Mouse (Mus musculus) layer of hippocampus, adult 9-10 months (tissue): ENCODE results near the gene Cnbd2.
"Not testable (repeated sequence)": the region's sequence is repeated elsewhere in the genome, so short reads cannot be mapped to it uniquely, and the experiment has no call there.

Source experiments
- DNase-seq: peaks from one replicate; pipeline ENCODE4 v3.0.0; 2022; ENCODE audit warnings: low spot score

Cnbd2 gene

DNA sequence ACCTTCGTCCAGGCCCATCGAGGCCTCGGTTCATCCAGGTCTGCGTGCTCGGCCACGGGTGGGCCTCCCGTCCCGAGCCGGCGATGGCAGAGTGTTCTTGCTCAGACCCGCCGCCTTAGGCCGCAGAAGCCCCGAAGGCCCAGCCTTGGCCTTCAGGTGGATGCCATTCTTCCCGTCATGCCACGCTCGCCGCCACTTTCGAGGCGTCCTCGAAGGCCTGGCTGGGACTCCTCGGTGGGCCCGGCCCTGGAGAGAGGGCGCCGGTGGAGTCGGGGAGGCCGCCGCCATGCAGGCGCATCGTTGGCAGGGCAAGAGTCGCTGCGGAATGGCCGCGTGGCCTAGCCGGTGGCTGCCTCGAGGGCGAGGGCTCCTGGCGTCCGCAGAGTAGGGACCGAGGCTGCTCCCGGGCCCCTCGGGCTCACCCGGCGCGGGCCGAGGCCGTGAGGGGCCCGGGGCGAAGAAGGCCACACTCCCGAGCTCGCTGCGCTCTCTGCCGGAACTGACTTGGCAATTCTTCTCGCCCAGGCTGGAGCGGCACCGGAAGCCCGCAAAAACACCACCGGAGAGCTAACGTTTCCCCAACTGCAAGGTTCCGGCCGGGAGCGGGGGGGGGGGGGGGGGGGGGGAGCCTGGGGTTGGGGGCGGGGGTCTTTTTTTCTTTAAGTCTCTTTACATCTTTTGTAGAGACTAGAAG, 80.5 kb downstream of the Cnbd2 start:
- not testable (repeated sequence) for DNase-seq

DNA sequence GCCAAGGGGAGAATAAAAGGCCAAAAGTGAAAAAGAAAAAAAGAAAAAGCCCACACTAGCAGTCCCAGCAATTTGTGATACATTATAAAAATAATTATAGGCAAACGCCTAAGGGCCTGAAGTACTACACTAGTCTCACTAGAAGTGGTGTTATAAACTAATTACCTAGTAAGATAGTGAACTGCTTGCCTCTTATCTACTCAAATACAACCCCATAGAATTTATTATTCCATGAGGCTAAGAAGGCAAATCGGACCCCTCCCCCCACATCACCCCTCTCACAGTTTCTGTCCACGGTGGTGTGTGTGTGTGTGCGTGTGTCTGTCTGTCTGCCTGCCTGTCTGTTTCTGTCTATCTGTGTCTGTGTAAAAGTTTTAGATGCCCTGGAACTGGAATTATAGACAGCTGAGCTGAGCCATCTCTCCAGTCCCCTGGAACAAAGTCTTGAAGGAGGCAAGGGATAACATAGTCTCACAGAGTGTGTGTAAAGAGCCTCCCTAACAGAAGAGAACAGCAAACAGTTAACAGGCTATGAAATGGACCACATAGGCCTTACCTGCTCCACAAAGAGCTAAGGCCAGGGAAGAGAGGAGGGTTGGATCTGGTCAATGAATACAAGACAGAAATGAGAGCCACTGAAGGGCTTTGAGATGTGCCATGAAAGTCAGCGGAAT, 81.2 kb downstream of the Cnbd2 start:
- DNase-seq, result no peak

DNA sequence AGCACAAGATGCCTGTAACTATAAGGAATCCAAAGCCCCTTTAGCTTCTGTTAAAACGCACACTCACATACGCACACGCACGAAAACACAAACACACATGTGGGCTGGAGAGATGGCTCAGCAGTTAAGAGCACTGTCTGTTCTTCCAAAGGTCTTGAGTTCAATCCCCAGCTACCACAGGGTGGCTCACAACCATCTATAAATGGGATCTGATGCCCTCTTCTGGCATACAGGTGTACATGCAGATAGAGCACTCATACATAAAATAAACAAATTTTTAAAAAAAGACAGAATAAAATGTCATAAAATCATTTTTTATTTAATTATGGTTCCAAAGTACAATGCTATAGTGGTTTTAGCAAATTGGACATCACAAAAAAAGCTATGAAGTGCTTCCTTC, 82.2 kb downstream of the Cnbd2 start:
- no peak for DNase-seq

DNA sequence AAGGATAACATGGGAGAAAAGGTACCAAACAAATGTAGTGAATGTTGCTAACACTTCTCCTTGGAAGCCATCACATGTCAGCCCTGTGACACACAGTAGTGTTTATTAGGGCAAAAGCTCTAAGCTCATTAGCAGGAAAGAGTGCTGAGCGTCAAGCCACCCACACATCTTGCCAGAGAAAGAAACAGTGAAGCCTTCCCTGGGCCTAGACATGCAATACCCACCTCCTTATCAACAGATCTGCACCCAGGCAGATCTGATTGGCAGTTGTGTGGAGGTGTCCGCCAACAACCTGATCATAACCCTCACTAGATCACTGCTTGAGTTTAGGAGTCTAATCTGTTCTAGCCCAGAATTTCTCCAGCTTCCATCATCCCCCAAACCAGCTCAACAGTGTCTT, 84.0 kb downstream of the Cnbd2 start:
- DNase-seq, result no peak

DNA sequence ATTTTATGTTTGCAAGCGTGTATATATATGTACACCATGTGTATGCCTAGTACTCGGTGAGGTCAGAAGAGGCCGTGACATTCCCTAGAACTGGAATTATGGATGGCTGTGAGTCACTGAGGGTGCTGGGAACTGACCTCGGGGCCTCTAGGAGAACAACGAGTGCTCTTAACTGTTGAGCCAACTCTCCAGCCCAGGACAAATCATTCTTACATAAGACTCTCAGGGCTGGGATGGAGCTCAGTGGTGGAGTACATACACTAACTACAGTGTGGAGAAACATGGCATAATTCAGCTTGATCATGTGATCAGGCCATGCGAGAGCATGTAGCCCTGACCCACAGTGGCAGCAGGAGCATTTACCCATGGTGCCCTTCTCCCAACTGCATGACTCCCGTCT, 85.9 kb downstream of the Cnbd2 start:
- DNase-seq, result no peak

DNA sequence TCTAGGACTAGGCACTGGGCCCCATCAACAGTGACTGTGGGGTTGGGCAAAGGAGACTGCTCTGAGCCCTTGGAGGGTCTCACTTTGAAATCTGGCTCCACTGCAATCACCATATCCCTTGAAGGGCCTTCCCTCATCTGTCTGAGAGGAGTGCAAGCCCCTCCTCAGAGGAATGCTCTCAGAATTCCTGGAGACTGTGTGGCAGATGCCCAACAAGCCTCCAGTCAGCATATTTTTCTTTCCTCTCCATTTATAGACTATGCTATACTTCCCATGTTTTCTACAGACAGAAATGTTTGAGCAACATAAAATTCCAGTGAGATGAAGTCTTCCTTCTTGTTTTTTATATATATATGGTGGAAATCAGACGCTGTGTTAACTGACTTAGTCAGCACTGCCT, 87.4 kb downstream of the Cnbd2 start:
- no peak for DNase-seq

DNA sequence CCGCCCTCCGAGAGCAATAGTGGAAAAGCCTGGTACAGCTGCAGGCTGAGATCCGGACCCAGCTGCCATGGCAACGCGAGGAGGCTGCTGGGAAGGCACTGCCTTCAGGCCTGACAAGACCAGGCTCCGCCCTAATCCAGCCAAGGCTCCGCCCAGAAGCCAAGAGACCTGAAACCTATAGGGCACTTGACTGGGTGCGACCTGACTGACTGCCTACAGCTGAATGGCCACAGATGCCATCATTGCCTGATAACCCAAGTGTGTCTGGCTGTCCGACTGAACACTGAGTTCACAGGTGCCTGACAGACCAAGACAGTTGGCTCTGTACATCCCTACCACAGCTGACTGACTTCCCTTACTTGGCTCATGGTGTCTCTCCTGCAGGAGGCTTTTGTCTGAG, 89.2 kb downstream of the Cnbd2 start:
- DNase-seq, result no peak

DNA sequence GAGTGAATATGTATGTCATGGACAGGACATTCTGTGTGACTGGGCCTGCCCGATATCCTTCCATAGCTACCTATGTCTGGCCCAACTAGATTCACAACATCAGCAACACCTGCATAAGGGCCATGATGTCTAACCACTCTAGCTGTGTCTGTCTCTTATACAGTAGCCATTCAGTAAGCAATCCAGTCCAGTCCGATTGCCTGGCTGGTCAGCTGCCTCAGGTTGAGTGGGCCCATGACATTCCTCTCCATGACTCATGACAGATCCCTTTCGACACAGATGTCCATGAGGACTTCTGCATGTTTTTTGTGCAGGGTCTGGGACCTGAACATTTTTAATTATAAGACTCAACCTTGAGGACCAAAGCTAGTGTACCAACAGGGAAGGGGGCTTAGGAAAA, 89.9 kb downstream of the Cnbd2 start:
- DNase-seq, result no peak

DNA sequence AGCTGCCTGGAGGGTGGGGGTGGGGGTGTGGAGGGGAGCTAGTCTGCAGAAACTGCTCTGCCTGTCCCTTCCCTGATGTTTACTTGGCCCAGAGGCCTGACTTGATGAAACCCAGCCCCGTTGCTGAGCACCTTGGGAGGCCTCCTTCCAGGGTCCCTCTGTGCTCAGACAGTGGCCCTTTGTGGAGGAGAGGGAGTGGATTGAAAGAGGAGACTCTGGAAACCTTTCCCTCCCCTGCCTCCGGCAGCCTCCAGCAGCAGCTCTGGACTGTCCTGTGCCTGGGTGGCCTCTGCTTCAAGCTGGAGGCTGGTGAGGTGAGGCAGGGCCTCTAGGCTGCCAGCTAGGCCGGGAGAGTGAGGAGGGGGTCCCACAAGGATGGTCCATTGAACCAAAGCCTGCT, 94.9 kb downstream of the Cnbd2 start:
- no peak for DNase-seq

DNA sequence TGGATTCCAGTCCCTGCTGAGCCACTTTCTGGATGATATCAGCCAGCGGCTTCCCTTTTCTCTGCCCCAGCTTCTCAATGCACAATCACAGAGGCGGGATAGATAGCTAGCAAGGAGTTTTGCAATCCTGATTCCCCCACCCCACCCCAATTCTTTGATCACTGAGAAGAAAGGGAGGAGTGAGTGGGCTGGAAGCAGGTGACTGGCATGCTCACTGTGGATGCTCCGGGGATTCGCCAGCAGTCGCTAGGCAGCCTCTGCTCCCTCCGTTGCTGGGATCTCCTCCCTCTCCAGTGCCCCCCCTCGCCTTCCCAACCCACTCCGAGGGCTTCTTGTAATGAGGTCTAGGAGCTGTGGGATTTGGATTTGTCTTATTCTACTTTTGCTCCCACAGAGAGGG, 96.1 kb downstream of the Cnbd2 start:
- DNase-seq, result no peak

DNA sequence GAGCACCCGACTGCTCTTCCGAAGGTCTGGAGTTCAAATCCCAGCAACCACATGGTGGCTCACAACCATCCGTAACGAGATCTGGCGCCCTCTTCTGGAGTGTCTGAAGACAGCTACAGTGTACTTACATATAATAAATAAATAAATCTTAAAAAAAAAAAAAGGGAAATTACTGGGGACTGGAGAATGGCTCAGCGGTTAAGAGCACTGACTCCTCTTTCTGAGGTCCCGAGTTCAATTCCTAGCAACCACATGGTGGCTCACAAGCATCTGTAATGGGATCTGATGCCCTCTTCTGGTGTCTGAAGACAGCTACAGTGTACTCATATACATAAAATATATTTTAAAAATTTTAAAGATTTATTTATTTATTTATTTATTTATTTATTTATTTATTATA, 99.2 kb downstream of the Cnbd2 start:
- DNase-seq, result not testable (repeated sequence)

DNA sequence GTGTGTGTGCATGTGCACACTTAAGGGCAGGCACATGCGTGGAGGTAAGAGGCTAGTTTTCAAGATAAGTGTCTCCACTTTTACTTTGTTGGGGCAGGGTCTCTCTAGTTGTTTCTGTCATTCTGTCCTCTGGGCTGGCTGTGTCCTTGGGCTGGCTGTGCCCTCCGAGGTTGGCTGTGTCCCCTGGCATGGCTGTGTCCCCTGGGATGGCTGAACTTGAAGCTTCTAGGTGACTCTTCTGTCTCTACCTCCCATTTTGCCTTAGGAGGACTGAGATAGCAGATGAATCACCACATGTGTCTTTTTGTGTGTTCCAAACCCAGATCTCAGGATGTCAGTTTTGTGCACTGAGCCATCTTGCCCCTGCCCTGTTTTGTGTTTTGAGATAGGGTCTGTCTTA, 102.9 kb downstream of the Cnbd2 start:
- no peak for DNase-seq

DNA sequence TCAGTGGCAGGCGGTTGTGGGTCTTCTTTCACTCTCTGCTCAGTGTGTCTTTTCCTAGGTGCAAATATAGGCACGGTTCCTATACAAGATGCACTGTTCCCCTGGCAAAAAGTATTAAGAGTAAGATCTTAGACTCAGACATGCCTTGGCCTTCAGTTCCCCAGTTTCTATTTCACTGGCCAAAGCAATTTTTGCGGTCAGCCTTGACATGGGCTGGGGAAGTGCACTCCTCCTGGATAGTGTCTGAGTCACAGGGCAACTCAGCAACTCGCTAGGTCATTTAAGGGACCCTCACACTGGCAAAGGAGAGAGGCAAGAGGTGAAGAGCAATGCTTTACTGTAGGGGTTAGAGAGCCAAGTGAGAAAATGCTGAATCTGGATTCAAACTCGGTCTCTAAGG, 103.6 kb downstream of the Cnbd2 start:
- no peak for DNase-seq

DNA sequence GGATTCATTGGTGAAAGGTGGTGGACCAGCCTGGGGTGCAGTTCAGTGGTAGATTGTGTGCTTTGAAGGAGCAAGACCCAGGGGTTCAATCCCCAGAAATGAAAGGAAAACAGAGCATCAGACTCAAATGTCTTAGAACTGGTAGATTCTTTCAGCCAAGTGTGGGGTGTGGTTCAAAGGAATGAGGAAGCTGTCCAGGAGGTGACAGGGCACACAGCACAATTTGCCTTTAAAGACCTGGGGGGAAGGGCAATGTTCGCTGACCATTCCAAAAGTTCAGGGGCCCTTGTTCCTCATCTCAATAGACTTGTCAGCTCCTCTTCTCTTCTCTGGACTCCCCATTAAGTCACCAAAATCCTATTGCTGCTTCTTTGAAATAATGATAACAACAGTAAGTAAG, 105.1 kb downstream of the Cnbd2 start:
- DNase-seq, result no peak

DNA sequence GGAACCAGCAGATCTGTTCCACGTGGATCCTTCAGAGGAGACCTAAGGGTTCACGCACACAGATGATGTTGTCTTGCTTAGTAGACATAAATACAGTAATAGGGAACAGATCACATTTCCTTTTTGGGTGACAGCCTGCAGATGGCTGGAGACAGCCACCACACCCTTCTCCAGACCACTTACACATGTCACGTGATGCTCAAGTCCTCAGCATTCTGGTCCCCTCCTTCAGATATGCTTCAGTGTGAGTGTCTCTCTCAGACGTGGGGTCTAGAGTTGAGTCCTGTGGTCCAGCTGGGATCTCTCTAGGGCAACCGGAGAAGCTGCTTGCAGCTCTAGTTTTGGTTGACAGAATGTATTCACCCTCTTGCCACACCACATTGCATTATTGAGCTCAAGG, 106.4 kb downstream of the Cnbd2 start:
- DNase-seq, result no peak

DNA sequence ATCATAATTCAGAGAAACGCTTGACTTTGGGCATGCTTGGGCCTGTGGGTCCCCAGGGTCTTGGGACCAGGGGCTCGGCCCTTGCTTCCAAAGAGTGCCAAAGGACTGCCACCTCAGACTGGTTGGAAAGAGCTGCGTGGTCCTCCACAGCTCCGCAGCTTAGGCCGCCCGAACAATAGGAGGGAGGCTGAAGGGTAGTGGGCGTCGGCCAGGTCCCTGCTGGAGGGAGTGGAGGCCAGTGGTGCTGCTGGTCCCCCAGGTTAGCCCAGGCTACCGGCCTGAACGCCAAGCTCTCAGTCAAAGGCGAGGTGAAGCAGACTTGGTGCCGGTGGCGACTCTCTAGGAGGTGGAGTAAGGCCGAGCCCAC, 108.2 kb downstream of the Cnbd2 start:
- DNase-seq, result no peak

DNA sequence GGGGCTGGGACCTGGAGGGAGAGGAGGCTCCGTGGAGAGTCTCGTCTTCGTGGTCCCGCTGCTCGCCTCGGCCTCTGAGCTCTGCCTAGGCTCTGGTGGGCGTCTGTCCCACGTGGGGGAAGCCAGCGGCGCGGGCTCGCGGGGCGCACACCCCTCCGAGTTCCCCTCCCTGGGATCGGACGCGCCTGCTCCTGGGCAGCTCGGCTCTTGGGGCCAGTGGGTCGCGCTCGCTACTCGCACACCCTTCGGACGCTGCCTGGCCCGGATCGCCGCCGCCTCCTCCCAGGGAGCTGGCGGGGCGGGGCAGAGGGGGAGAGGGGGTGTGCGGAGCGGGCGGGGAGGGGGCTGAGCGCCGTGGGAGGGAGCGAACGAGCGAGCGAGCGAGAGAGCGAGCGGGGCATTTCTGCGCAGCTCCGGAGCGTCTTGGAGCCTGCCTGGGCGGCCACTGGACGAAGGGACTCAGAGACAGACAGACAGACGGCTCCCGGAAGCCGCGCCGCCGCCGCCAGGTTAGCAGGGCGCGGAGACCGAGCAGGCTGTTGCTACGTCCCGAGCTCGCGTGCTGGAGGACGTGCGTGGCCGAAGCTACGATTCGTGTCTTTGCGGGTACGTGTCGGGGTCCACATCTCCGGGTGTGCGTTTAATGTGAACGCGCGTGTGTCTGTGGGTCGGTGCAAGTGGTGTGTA, 108.7 kb downstream of the Cnbd2 start, which contains the start of gene Epb41l1:
Gene Epb41l1 (plus strand): TSS at position 216 of the 687 bp plus-strand sequence.
- no peak for DNase-seq

DNA sequence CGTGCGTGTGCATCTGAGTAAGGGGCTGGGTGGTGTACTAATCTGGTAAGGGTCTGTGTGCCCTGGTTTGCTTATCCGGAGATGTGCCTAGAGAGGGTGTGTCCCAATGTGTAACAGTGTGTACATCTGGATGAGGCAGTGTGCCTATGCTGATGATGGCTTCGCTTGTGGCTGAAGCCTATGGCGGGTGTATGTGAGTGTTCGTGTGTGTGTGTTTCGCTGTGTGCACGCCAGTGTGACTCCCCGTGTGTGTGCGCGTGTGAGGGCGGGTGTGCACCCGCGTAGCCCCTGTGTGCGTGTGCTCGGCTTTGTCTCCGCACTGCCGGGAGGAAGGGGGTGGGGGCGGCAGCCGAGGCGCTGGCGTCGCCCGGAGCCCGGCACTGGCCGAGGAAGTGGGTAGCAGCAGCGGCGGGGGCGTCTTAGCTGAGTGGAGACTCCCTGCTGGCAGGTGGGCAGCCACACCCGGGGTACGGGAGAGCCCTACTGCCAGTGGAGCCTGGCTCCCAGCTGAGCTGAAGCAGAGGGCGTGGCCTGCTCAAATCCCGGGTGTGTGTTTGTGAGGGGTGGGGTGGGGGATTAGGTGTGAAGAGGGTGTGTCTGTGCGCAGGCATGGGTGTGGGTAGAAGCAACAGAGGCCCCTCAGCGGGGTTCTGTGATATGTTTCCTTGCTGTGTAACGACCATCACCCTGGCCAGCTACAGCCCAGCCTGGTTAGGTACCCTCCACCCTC, 109.4 kb downstream of the Cnbd2 start:
- DNase-seq, result no peak

DNA sequence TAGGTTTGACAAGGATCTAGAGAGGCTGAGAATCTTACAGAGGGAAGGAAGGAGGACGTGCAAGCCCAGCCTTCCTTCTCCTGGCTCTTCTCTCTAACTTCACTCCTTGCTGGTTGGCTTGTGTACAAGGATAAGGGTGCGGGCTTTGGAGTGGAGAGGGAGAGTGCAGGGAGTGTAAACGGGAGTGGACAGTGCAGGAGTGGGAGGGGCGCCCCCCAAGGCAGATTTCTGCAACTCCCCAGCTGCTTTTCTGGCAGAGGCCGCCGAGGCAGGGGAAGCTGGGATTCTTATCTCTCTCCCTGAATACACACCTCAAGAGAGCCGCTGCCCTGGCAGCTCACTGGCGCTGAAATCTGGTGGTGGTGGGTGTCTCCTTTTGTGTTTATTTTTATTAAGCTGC, 110.5 kb downstream of the Cnbd2 start:
- no peak for DNase-seq

DNA sequence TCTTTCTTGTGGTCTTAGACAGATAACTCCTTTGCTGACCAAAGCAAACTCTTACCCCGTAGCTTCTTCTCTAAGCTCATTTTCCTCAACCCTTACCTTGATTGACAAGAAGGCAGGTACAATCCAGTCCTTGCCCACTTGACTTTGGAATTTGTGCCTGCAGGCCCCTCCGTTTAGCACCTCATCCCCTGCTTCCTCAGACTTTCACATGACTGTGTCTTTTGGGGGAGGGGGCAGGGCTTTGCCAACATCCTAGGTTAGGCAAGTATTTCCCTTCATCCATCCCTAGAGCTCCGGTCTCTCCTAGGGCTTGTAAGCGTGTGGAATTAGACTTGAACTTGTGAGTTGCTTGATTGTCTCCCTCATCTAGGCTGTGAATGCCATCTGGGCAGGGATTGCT, 111.6 kb downstream of the Cnbd2 start:
- no peak for DNase-seq
